Mouse (Mus musculus): ENCODE measurements around the gene Tfg. TPM values are rescaled to one million over a fixed set of nuclear protein-coding genes. Genes with fewer than 3 reads are reported as not detected.

Gene Tfg
- polyA plus RNA-seq, 1 experiment from 2014 or later = 179 TPM

- Histone ChIP-seq H3K9ac (ENCODE audit: low read length) (no peak overlapping the region), H3K27me3 (ENCODE audit: control insufficient read depth, insufficient read depth, low read length) (no peaks in the 10 kb centered on the region), H3K4me3 (ENCODE audit: low read depth, low read length) (no peak overlapping the region), H3K4me2 (ENCODE audit: low read depth, severe bottlenecking) (no peak overlapping the region), H3K9me3 (ENCODE audit: control insufficient read depth, low read length) (no peaks in the 10 kb centered on the region), H3K27ac (replicated peaks; ENCODE audit: low read depth, low read length) (no peak overlapping the region), H3K4me1 (ENCODE audit: control insufficient read depth, insufficient read depth, low read length) (no peaks in the 10 kb centered on the region), H3K36me3 (ENCODE audit: control insufficient read depth, insufficient read depth, low read length) (peaks cover 5% of the 10 kb centered on the region; the same call in 1 of the 2 replicates)
- DNase-seq (ENCODE audit: low spot score) = no peak
- ATAC-seq (ENCODE audit: insufficient number of reproducible peaks, low FRiP score, low TSS enrichment, low read depth) = no peak
- 93% methylated on average over 3 of the region's 3 CpGs for WGBS
Observed at GRCm38 (mm10) chr16:56705731-56706130, 11.5 kb downstream of the Tfg start.

DNA sequence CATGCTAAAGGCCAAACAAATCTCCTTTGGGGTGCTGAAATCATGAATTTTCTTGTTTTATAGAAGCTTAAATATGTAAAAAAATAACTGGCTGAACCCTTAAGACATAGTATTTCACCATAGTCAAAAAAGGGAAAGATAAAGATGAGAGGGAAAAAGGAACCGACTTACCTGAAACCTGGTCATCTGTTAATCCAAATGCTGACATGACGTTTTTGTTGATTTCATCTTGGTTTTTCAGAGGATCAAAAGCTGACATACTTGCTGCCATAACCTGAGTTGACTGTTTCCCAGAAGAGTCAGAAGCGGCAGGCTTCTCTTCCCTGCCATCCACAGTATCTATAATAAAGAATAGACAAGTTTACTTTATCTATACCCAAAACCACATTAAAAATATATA lies 16.4 kb downstream of the Tfg start:
- Histone ChIP-seq H3K27ac (replicated peaks; ENCODE audit: low read depth, low read length) (no peak overlapping the region), H3K4me2 (ENCODE audit: low read depth, severe bottlenecking) (no peak overlapping the region), H3K9me3 (ENCODE audit: control insufficient read depth, low read length) (no peaks in the 10 kb centered on the region), H3K36me3 (ENCODE audit: control insufficient read depth, insufficient read depth, low read length) (peaks cover 5% of the 10 kb centered on the region; the same call in 1 of the 2 replicates), H3K27me3 (ENCODE audit: control insufficient read depth, insufficient read depth, low read length) (no peaks in the 10 kb centered on the region), H3K4me1 (ENCODE audit: control insufficient read depth, insufficient read depth, low read length) (no peaks in the 10 kb centered on the region), H3K4me3 (ENCODE audit: low read depth, low read length) (no peak overlapping the region), H3K9ac (ENCODE audit: low read length) (no peak overlapping the region)
- DNase-seq (ENCODE audit: low spot score) = no peak
- ATAC-seq (ENCODE audit: insufficient number of reproducible peaks, low FRiP score, low TSS enrichment, low read depth) = no peak
- WGBS = 90% methylated on average over 3 of the region's 3 CpGs

DNA sequence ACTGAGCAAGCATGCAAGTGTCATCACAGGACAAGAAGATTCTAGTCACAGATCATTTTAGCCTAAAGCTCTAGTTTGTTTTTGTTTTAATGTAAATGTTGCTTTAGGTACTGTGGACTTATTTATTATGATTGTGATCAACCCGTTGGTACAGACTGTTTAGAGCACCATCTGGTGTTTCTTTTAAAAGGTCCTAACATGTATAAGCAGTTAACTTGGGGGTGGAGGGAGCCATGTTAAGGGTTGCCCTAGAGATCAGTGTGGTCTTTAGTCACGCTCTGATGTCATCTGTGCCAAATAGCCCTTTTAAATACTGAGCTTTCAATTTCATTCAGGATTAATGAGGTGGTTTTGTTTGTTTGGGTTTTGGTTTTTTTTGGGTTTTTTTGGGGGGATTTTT lies 20.8 kb downstream of the Tfg start:
- ATAC-seq (ENCODE audit: insufficient number of reproducible peaks, low FRiP score, low TSS enrichment, low read depth) (no peak), DNase-seq (ENCODE audit: low spot score) (no peak)
- Histone ChIP-seq H3K4me1 (ENCODE audit: control insufficient read depth, insufficient read depth, low read length) (no peaks in the 10 kb centered on the region), H3K4me3 (ENCODE audit: low read depth, low read length) (no peak overlapping the region), H3K36me3 (ENCODE audit: control insufficient read depth, insufficient read depth, low read length) (peaks cover 5% of the 10 kb centered on the region; the same call in 1 of the 2 replicates), H3K27ac (replicated peaks; ENCODE audit: low read depth, low read length) (no peak overlapping the region), H3K4me2 (ENCODE audit: low read depth, severe bottlenecking) (no peak overlapping the region), H3K9me3 (ENCODE audit: control insufficient read depth, low read length) (no peaks in the 10 kb centered on the region), H3K9ac (ENCODE audit: low read length) (no peak overlapping the region), H3K27me3 (ENCODE audit: control insufficient read depth, insufficient read depth, low read length) (no peaks in the 10 kb centered on the region)
- WGBS = 90% methylated on average over 2 of the region's 2 CpGs

DNA sequence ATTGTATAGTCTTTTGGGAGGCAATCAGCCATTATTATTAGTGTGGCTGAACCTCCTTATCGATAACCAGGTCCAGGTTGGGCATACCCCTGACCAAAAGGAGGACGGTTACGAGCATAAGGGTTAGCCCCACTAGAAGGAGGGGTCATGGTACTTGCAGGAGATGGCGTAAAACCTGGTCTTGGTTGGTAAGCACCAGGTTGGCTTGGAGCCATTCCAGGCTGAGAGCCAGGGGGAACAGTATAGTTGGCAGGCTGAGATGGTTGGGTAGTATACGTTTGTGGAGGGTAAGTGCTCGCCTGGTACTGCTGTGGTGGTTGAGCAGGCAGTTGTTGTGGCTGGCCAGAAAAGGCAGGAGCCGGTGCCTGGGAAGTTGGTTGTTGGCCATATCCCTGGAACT lies 26.5 kb downstream of the Tfg start:
- Histone ChIP-seq H3K4me1 (ENCODE audit: control insufficient read depth, insufficient read depth, low read length) (no peaks in the 10 kb centered on the region), H3K9me3 (ENCODE audit: control insufficient read depth, low read length) (no peaks in the 10 kb centered on the region), H3K36me3 (ENCODE audit: control insufficient read depth, insufficient read depth, low read length) (peaks cover 3% of the 10 kb centered on the region; the same call in 1 of the 2 replicates), H3K4me3 (ENCODE audit: low read depth, low read length) (no peak overlapping the region), H3K27me3 (ENCODE audit: control insufficient read depth, insufficient read depth, low read length) (no peaks in the 10 kb centered on the region), H3K9ac (ENCODE audit: low read length) (no peak overlapping the region), H3K27ac (replicated peaks; ENCODE audit: low read depth, low read length) (no peak overlapping the region), H3K4me2 (ENCODE audit: low read depth, severe bottlenecking) (no peak overlapping the region)
- WGBS = 96% methylated on average over 7 of the region's 7 CpGs
- DNase-seq (ENCODE audit: low spot score) (no peak), ATAC-seq (ENCODE audit: insufficient number of reproducible peaks, low FRiP score, low TSS enrichment, low read depth) (no peak)

DNA sequence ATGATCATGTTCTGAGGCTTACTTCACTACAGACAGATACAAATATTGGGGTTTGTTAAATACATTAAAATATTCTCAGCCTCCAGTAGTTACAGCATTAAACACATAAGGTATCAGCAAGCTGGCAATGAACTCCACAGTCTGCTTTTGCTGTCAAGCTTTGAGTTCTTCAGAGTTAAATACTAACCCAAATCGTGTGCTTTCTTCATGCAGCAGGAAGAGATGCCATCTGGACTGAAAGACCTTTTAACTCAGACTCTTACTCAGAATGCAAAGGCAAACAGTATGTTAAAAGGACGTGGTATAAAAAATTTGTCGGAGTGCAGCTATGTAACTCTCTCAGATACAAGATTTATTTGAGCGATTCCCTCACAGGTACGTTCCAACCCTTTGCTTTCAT lies 30.5 kb downstream of the Tfg start:
- H3K27ac ChIP-seq (replicated peaks; ENCODE audit: low read depth, low read length) = no peak overlapping the region
- no peaks in the 10 kb centered on the region for H3K27me3 ChIP-seq (ENCODE audit: control insufficient read depth, insufficient read depth, low read length)
- ATAC-seq (ENCODE audit: insufficient number of reproducible peaks, low FRiP score, low TSS enrichment, low read depth) (no peak), DNase-seq (ENCODE audit: low spot score) (no peak)
- no peak overlapping the region for H3K4me2 ChIP-seq (ENCODE audit: low read depth, severe bottlenecking)
- no peaks in the 10 kb centered on the region for H3K9me3 ChIP-seq (ENCODE audit: control insufficient read depth, low read length)
- WGBS = 94% methylated on average over 5 of the region's 5 CpGs
- no peaks in the 10 kb centered on the region for H3K4me1 ChIP-seq (ENCODE audit: control insufficient read depth, insufficient read depth, low read length)
- H3K4me3 ChIP-seq (ENCODE audit: low read depth, low read length) = no peak overlapping the region
- H3K36me3 ChIP-seq (ENCODE audit: control insufficient read depth, insufficient read depth, low read length) = peaks cover 3% of the 10 kb centered on the region; the same call in 1 of the 2 replicates
- H3K9ac ChIP-seq (ENCODE audit: low read length) = no peak overlapping the region

DNA sequence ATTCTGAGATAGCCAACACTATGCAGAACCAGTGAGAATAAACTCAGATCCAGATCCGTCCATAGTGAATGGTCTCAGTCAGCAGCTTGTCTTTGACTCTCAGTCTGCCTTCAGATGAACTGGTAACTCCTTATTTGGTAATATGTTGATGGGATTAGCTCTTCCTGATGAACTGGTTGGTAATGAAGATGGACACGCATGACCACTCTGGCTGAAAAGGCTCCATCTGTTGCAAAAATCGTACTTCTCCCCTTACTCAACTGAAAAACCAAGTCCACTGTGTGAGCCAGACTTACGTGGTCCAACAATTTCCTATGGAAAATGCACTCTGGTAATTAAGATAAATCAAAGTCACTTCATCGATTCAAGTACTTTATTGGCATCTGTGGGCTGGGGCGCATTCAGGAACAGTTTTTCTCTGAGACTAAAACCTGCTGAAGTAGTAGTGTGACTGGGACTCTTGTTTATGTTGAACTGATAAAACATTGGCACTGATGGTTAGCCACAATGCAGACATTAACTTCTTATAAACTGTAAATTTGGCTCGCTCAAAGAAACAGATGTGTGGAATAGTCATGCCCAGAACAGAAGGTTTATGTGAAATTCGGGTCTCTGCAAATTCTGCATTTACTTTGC lies 36.1 kb downstream of the Tfg start:
- no peaks in the 10 kb centered on the region; the same call in 1 of the 2 replicates for H3K36me3 ChIP-seq (ENCODE audit: control insufficient read depth, insufficient read depth, low read length)

GRCm38 (mm10) chr16:56677146-56677545 lies 40.1 kb downstream of the Tfg start:
- ATAC-seq (ENCODE audit: insufficient number of reproducible peaks, low FRiP score, low TSS enrichment, low read depth) = no peak
- Histone ChIP-seq H3K4me3 (ENCODE audit: low read depth, low read length) (no peak overlapping the region), H3K36me3 (ENCODE audit: control insufficient read depth, insufficient read depth, low read length) (no peaks in the 10 kb centered on the region), H3K4me1 (ENCODE audit: control insufficient read depth, insufficient read depth, low read length) (no peaks in the 10 kb centered on the region), H3K9me3 (ENCODE audit: control insufficient read depth, low read length) (no peaks in the 10 kb centered on the region), H3K27ac (replicated peaks; ENCODE audit: low read depth, low read length) (no peak overlapping the region), H3K4me2 (ENCODE audit: low read depth, severe bottlenecking) (no peak overlapping the region), H3K9ac (ENCODE audit: low read length) (no peak overlapping the region), H3K27me3 (ENCODE audit: control insufficient read depth, insufficient read depth, low read length) (no peaks in the 10 kb centered on the region)
- WGBS = 83% methylated on average over 4 of the region's 4 CpGs
- DNase-seq (ENCODE audit: low spot score) = no peak

More for the DNA sequence above, 36.1 kb downstream of the Tfg start:
- Histone ChIP-seq H3K27ac (replicated peaks; ENCODE audit: low read depth, low read length) (no peak overlapping the region), H3K4me3 (ENCODE audit: low read depth, low read length) (no peak overlapping the region), H3K4me1 (ENCODE audit: control insufficient read depth, insufficient read depth, low read length) (no peaks in the 10 kb centered on the region), H3K9ac (ENCODE audit: low read length) (no peak overlapping the region), H3K9me3 (ENCODE audit: control insufficient read depth, low read length) (no peaks in the 10 kb centered on the region), H3K27me3 (ENCODE audit: control insufficient read depth, insufficient read depth, low read length) (no peaks in the 10 kb centered on the region), H3K4me2 (ENCODE audit: low read depth, severe bottlenecking) (no peak overlapping the region)
- no peak for ATAC-seq (ENCODE audit: insufficient number of reproducible peaks, low FRiP score, low TSS enrichment, low read depth)
- 89% methylated on average over 8 of the region's 8 CpGs for WGBS
- DNase-seq (ENCODE audit: low spot score) = no peak

- Histone ChIP-seq H3K27ac (replicated peaks; ENCODE audit: low read depth, low read length) (no peak overlapping the region), H3K4me3 (ENCODE audit: low read depth, low read length) (no peak overlapping the region), H3K9me3 (ENCODE audit: control insufficient read depth, low read length) (no peaks in the 10 kb centered on the region), H3K4me1 (ENCODE audit: control insufficient read depth, insufficient read depth, low read length) (no peaks in the 10 kb centered on the region), H3K36me3 (ENCODE audit: control insufficient read depth, insufficient read depth, low read length) (no peaks in the 10 kb centered on the region), H3K4me2 (ENCODE audit: low read depth, severe bottlenecking) (no peak overlapping the region), H3K9ac (ENCODE audit: low read length) (no peak overlapping the region), H3K27me3 (ENCODE audit: control insufficient read depth, insufficient read depth, low read length) (no peaks in the 10 kb centered on the region)
- DNase-seq (ENCODE audit: low spot score) (no peak), ATAC-seq (ENCODE audit: insufficient number of reproducible peaks, low FRiP score, low TSS enrichment, low read depth) (no peak)
- WGBS = 91% methylated on average over 2 of the region's 2 CpGs
Observed at GRCm38 (mm10) chr16:56673420-56673819, 43.8 kb downstream of the Tfg start.

GRCm38 (mm10) chr16:56670941-56671340 lies 46.3 kb downstream of the Tfg start:
- ATAC-seq (ENCODE audit: insufficient number of reproducible peaks, low FRiP score, low TSS enrichment, low read depth) = no peak

More at GRCm38 (mm10) chr16:56670941-56671340, 46.3 kb downstream of the Tfg start:
- Histone ChIP-seq H3K4me1 (ENCODE audit: control insufficient read depth, insufficient read depth, low read length) (no peaks in the 10 kb centered on the region), H3K4me2 (ENCODE audit: low read depth, severe bottlenecking) (no peak overlapping the region), H3K9me3 (ENCODE audit: control insufficient read depth, low read length) (no peaks in the 10 kb centered on the region), H3K36me3 (ENCODE audit: control insufficient read depth, insufficient read depth, low read length) (no peaks in the 10 kb centered on the region), H3K9ac (ENCODE audit: low read length) (no peak overlapping the region), H3K4me3 (ENCODE audit: low read depth, low read length) (no peak overlapping the region), H3K27me3 (ENCODE audit: control insufficient read depth, insufficient read depth, low read length) (no peaks in the 10 kb centered on the region), H3K27ac (replicated peaks; ENCODE audit: low read depth, low read length) (no peak overlapping the region)
- no peak for DNase-seq (ENCODE audit: low spot score)
- 88% methylated on average over 8 of the region's 8 CpGs for WGBS
